Comparison of ENCODE assay signal across 9 mouse cellular contexts in genomic region chr11:95617785-95618465, GRCm38 (mm10). TPM values are rescaled to one million over a fixed set of nuclear protein-coding genes. Genes with fewer than 3 reads are reported as not detected.
A peak's percentile ranks its signal among the peaks of the same experiment; 100 is the strongest.
DNase-seq lines count a peak whose midpoint lies in the region; ATAC-seq and TF ChIP-seq lines count a peak whose summit lies in the region.
"Had no signal": no experiment of that assay in that cellular context is flagged by ENCODE, and none has a peak within 500 bp of the region (broad histone marks: within the 10 kb centered on the region; RNA-seq: fewer than 3 reads in every experiment).

No protein-coding gene starts in this region.

- DNase-seq in hindbrain, embryonic 10.5 days (ENCODE audit: low spot score): no peak
- DNase-seq in adrenal gland, postnatal 36 days: peak; percentile 77 to 80
- DNase-seq in hindbrain, postnatal 0 days (ENCODE audit: low spot score): peak; percentile 79
- peak; percentile 39 to 42 for DNase-seq in right cerebral cortex, adult 2 months (ENCODE audit: low spot score in 2 of 2)
- no peak for DNase-seq in testis, postnatal 10 days (ENCODE audit: low spot score)
- DNase-seq in liver, postnatal 0 days: no peak
- no peak for DNase-seq in urinary bladder, postnatal 4 days (ENCODE audit: low spot score in 2 of 2)

- peak overlapping the region; percentile 40 for H3K27ac ChIP-seq in hindbrain, embryonic 15.5 days (replicated peaks)
- H3K27ac ChIP-seq in hindbrain, embryonic 10.5 days: no peak overlapping the region
- peak overlapping the region; percentile 51; the same call in 1 of the 2 replicates for H3K27ac ChIP-seq in hindbrain, postnatal 0 days
- no peak overlapping the region for H3K27ac ChIP-seq in liver, postnatal 0 days (ENCODE audit: low read depth)
- H3K27ac ChIP-seq: limb, embryonic 15.5 days had no signal

- H3K27me3 ChIP-seq in hindbrain, embryonic 15.5 days: no peaks in the 10 kb centered on the region
- H3K27me3 ChIP-seq in hindbrain, embryonic 10.5 days (ENCODE audit: insufficient read depth, poor library complexity, severe bottlenecking): peaks cover 53% of the 10 kb centered on the region
- H3K27me3 ChIP-seq in hindbrain, postnatal 0 days (ENCODE audit: insufficient read depth, low read length): no peaks in the 10 kb centered on the region
- no peaks in the 10 kb centered on the region for H3K27me3 ChIP-seq in liver, postnatal 0 days (ENCODE audit: insufficient read depth, low read length)

- H3K36me3 ChIP-seq in hindbrain, embryonic 15.5 days: no peaks in the 10 kb centered on the region
- no peaks in the 10 kb centered on the region for H3K36me3 ChIP-seq in hindbrain, embryonic 10.5 days
- no peaks in the 10 kb centered on the region for H3K36me3 ChIP-seq in hindbrain, postnatal 0 days (ENCODE audit: insufficient read depth, low read length)
- no peaks in the 10 kb centered on the region for H3K36me3 ChIP-seq in liver, postnatal 0 days (replicated peaks; ENCODE audit: insufficient read depth, low read length)
- H3K36me3 ChIP-seq: limb, embryonic 15.5 days had no signal

- H3K4me1 ChIP-seq in hindbrain, embryonic 15.5 days (replicated peaks): peaks cover 13% of the 10 kb centered on the region
- H3K4me1 ChIP-seq in hindbrain, embryonic 10.5 days (replicated peaks): peaks cover 63% of the 10 kb centered on the region
- peaks cover 5% of the 10 kb centered on the region; the same call in 1 of the 2 replicates for H3K4me1 ChIP-seq in hindbrain, postnatal 0 days (ENCODE audit: insufficient read depth, low read length)
- H3K4me1 ChIP-seq in liver, postnatal 0 days (ENCODE audit: insufficient read depth): no peaks in the 10 kb centered on the region

- WGBS in hindbrain, embryonic 15.5 days: 46% methylated on average over 19 of the region's 19 CpGs
- 60% methylated on average over 19 of the region's 19 CpGs for WGBS in hindbrain, embryonic 10.5 days
- 37% methylated on average over 19 of the region's 19 CpGs for WGBS in hindbrain, postnatal 0 days
- WGBS in liver, postnatal 0 days (ENCODE audit: insufficient replicate concordance): 55% methylated on average over 19 of the region's 19 CpGs

- TF ChIP-seq CTCF in hindbrain, postnatal 0 days (IDR thresholded peaks at IDR 0.05; ENCODE audit: low read depth): no peak
- no peak for TF ChIP-seq CTCF in liver, postnatal 0 days (IDR thresholded peaks at IDR 0.05; ENCODE audit: low read depth)

- peak overlapping the region; percentile 10; the same call in 1 of the 2 replicates for H3K4me2 ChIP-seq in hindbrain, embryonic 15.5 days
- peak overlapping the region; percentile 28 for H3K4me2 ChIP-seq in hindbrain, postnatal 0 days (ENCODE audit: low read depth, low read length)
- H3K4me2 ChIP-seq in liver, postnatal 0 days (ENCODE audit: low read depth, low read length): no peak overlapping the region
- H3K4me2 ChIP-seq: limb, embryonic 15.5 days had no signal

- 0 out of 2 replicates have a peak, but pooled peaks have one; percentile 40 for ATAC-seq in hindbrain, embryonic 15.5 days (ENCODE audit: low FRiP score, low read depth)
- peak; percentile 68 for ATAC-seq in hindbrain, postnatal 0 days
- ATAC-seq in liver, postnatal 0 days: no peak

- no peak for TF ChIP-seq EP300 in liver, postnatal 0 days (IDR thresholded peaks at IDR 0.05; ENCODE audit: low read depth)

- no peak overlapping the region for H3K4me3 ChIP-seq in hindbrain, embryonic 15.5 days
- no peak overlapping the region for H3K4me3 ChIP-seq in hindbrain, embryonic 10.5 days
- H3K4me3 ChIP-seq in hindbrain, postnatal 0 days (ENCODE audit: low read length): no peak overlapping the region
- no peak overlapping the region for H3K4me3 ChIP-seq in liver, postnatal 0 days (ENCODE audit: low read depth, low read length)
- H3K4me3 ChIP-seq: limb, embryonic 15.5 days had no signal

- no peak overlapping the region for H3K9ac ChIP-seq in hindbrain, embryonic 15.5 days
- H3K9ac ChIP-seq in hindbrain, postnatal 0 days (replicated peaks; ENCODE audit: low read length): no peak overlapping the region
- no peak overlapping the region for H3K9ac ChIP-seq in liver, postnatal 0 days (replicated peaks)
- H3K9ac ChIP-seq: limb, embryonic 15.5 days had no signal

- no peaks in the 10 kb centered on the region for H3K9me3 ChIP-seq in hindbrain, embryonic 15.5 days
- no peaks in the 10 kb centered on the region for H3K9me3 ChIP-seq in hindbrain, embryonic 10.5 days
- no peaks in the 10 kb centered on the region for H3K9me3 ChIP-seq in hindbrain, postnatal 0 days (ENCODE audit: low read length)
- no peaks in the 10 kb centered on the region for H3K9me3 ChIP-seq in liver, postnatal 0 days (ENCODE audit: low read length)
- H3K9me3 ChIP-seq: limb, embryonic 15.5 days had no signal

RNA-seq across cellular contexts. Expression of gene Ngfr, which starts 30.4 kb away (rescaled TPM):
- 42.8 and 44.9 TPM in 2 replicates for polyA plus RNA-seq in hindbrain, embryonic 15.5 days (2015; fragmentation: Nextera tagmentation; extraction: Ambion mirVana)
- polyA plus RNA-seq in hindbrain, embryonic 10.5 days (2016; fragmentation: Nextera tagmentation; extraction: Ambion mirVana): 28.7 and 51.6 TPM in 2 replicates
- 1 to 10 TPM; 3.6 to 4.0 TPM for total RNA-seq in adrenal gland, postnatal 36 days (2021)
- 53.2 and 66.9 TPM in 2 replicates for total RNA-seq in hindbrain, postnatal 0 days (2014; rRNA removed)
- polyA plus RNA-seq in hindbrain, postnatal 0 days (2015; fragmentation: Nextera tagmentation; extraction: Ambion mirVana): 25.4 and 31.0 TPM in 2 replicates
- 1.3 and 1.7 TPM in 2 replicates for polyA plus RNA-seq in liver, postnatal 0 days (2015; fragmentation: Nextera tagmentation; extraction: Ambion mirVana)

RNA-seq across cellular contexts. Expression of gene Phb, which starts 48.8 kb away (rescaled TPM):
- 182 and 187 TPM in 2 replicates for polyA plus RNA-seq in hindbrain, embryonic 15.5 days (2015; fragmentation: Nextera tagmentation; extraction: Ambion mirVana)
- polyA plus RNA-seq in hindbrain, embryonic 10.5 days (2016; fragmentation: Nextera tagmentation; extraction: Ambion mirVana): 222 and 248 TPM in 2 replicates
- 100 to 1,000 TPM; 324 to 358 TPM for total RNA-seq in adrenal gland, postnatal 36 days (2021)
- 143 and 156 TPM in 2 replicates for total RNA-seq in hindbrain, postnatal 0 days (2014; rRNA removed)
- polyA plus RNA-seq in hindbrain, postnatal 0 days (2015; fragmentation: Nextera tagmentation; extraction: Ambion mirVana): 197 and 214 TPM in 2 replicates
- polyA plus RNA-seq in liver, postnatal 0 days (2015; fragmentation: Nextera tagmentation; extraction: Ambion mirVana): 236 and 246 TPM in 2 replicates

Comparison
In these comparisons a context has a peak if more than half of its experiments do, and no peak if none do; other contexts are left out.
1. H3K27ac ChIP-seq: peak in hindbrain, embryonic 15.5 days (single experiment) and hindbrain, postnatal 0 days (single experiment); none in hindbrain, embryonic 10.5 days (single experiment) and liver, postnatal 0 days (single experiment).
2. DNase-seq: peak in adrenal gland, postnatal 36 days (2 of 2), hindbrain, postnatal 0 days (single experiment) and right cerebral cortex, adult 2 months (2 of 2); none in hindbrain, embryonic 10.5 days (single experiment), testis, postnatal 10 days (single experiment), liver, postnatal 0 days (single experiment) and urinary bladder, postnatal 4 days (0 of 2).